Mouse (Mus musculus) mature B cell (primary cell): ENCODE results near the gene Rbm34.

ENCODE experiments used
- in situ Hi-C: fragments of 300-500 bp; cut with MboI; formaldehyde crosslinking; loops from 2 replicates; pipeline ENCODE4 v1.14.3; 2019

Rbm34 gene

GRCm38 (mm10) chr8:126961516-126961915 lies 9.4 kb downstream of the Rbm34 start:
- in situ Hi-C loops = no loop called here

GRCm38 (mm10) chr8:126951900-126952636 lies 18.8 kb downstream of the Rbm34 start:
- in situ Hi-C loops = no loop called here

- in situ Hi-C loops = no loop called here
These were observed 21.3 kb downstream of the Rbm34 start for GRCm38 (mm10) chr8:126949527-126949926.

GRCm38 (mm10) chr8:126946444-126946843 lies 24.4 kb downstream of the Rbm34 start:
- in situ Hi-C loops = no loop called here

DNA sequence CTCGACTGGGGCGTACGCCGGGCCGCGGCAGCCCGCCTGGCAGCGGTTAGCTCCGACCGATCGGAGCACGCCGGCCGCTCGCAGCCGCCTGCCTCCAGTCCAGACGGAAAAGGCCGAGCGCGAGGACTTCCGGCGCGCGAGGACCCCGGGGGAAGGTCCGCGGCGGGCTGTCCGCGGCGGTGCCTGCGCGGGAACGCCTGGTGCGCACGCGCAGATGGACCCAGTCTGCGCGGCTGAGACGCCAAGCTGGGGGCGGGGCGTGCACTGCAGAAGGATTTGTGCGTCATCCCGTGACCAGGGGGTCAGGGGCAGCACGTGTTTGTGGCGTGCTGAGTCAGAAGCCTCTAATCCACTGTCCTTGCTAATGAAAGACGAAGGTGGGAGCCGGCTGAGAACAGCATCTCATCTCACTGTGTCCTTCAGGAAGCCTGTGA lies 25.1 kb downstream of the Rbm34 start, which contains the start of gene Tomm20:
Tomm20 (minus strand) TSS at position 115 of the 434 bp plus-strand sequence.
- in situ Hi-C loops = no loop called here

DNA sequence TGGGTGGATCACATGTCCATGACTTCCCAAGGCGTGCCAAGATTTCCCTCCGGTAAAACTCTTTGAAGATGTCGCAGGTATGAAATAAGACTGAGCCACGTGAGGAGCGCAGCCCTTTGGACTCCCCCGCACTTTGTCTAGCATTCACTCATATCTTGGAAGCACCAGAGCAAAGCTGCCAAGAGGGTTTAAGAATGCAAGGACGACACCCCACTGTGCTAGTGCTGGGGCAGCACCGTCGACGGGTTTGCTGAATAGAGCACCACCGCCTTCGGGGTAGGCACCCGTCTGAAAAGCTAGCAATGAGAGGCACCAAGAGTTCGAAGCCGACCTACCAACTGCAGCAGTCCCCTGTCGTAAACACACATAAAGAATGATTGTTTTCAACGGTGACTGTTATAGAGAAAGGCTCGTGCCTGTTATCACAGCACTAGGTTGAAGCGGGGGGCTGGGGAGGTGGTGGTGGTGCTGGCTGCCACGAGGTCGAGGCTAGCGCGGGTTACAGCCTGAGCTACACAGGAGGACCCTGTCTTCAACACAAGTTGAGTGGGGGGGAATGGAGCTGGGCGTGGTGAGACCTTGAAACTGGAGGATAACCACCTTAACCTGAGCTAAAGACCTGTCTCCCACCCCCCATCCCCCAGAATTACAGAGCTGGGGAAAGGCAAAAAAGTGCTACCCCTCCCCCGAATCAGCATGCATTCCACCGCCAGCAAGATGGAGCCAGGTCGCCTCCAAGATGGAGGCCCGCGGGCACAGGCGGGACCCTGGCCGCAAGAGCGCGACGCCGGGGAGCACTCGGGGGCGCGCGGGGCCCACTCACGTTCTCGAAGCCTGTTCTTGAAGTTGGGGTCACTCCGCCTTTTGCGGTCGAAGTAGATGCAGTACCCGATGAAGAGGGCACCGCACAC lies 25.8 kb downstream of the Rbm34 start:
- in situ Hi-C loops = no loop called here

GRCm38 (mm10) chr8:126943565-126943964 lies 27.3 kb downstream of the Rbm34 start:
- in situ Hi-C loops = no loop called here

- in situ Hi-C loops = no loop called here
These were observed 33.5 kb downstream of the Rbm34 start for GRCm38 (mm10) chr8:126937337-126937736.

DNA sequence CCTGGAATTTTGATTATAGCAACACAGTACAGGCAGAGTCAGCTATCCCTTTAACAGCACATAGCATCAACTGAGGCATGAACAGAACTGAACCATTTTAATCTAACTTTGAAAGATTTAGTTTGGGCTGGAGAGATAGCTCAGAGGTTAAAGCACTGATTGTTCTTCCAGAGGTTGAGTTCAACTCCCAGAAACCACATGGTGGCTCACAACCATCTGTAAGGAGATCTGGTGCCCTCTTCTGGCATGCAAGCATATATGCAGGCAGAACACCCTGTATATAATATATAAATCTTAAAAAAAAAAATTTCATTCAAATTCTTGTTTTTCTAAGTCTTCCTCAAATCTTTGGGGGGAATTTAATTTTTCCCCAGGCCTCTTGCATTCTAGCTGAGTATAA lies 34.9 kb downstream of the Rbm34 start:
- in situ Hi-C loops = no loop called here

GRCm38 (mm10) chr8:126935387-126935786 lies 35.5 kb downstream of the Rbm34 start:
- in situ Hi-C loops = no loop called here

DNA sequence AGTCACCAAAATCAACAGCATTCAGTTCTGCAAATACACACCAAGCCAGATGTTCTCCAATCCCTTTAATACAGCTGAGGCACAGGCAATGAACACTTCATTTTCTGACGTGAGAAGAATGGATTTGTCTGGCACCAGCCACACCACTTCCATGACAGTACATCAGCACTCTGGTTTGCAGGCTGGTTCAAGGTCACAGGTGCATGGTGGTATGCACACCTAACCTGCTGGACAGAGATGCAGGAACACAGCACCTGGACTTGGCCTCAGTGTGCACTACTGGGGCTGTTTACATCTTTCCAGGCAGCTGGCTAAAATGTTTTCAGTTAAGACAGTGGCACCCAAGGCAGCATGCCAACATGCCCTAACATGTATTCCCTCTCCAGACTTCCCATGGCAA lies 38.2 kb downstream of the Rbm34 start:
- in situ Hi-C loops = no loop called here

- in situ Hi-C loops = no loop called here
These were observed 38.6 kb downstream of the Rbm34 start for GRCm38 (mm10) chr8:126932249-126932648.

- in situ Hi-C loops = no loop called here
These were observed 39.2 kb downstream of the Rbm34 start for GRCm38 (mm10) chr8:126931720-126932119.

GRCm38 (mm10) chr8:126929607-126930161 lies 41.2 kb downstream of the Rbm34 start:
- in situ Hi-C loops = loop anchor here (5.0 kb wide), 1 partner anchor 432 kb away; no protein-coding TSS in a partner anchor

DNA sequence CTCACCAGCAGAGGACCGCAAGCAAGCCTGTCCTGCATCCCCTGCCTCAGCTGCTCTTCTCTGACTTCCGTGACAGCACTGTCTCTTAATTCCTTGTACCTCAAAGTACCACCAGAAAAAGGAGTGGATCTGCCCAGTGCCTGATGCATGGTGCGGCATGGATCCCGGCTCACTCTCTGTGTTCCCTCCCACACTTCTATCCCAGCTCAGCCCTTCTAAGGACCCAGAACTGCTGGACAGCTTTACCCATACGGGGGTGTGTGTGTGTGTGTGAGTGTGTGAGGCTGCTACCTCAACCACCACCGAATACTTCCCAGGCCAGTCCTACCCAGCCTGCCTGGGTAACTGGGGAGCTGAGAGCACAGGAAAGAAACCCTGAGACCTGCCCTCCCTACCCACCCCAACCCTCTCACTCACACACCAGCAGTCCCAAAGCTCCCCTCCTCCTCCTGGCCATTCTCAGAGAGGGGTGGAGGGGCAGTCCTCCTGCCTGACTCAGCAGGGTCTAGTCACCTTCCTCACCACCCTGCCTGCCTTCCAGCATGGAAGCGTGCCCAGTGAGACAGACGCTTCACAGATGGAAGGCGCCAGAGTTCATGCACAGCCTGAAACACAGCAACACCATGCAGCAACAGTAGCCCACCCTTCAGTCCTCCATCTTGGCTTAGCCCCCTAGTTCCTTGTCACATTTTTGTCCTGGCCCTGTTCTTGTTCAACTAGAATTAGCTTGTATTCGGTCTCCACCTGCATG lies 41.9 kb downstream of the Rbm34 start:
- in situ Hi-C loops = loop anchor here (5.0 kb wide), 1 partner anchor 432 kb away; no protein-coding TSS in a partner anchor

- in situ Hi-C loops = loop anchor here (5.0 kb wide), 1 partner anchor 431 kb away; no protein-coding TSS in a partner anchor
These were observed 42.8 kb downstream of the Rbm34 start for GRCm38 (mm10) chr8:126928028-126928427.

- in situ Hi-C loops = loop anchor here (5.0 kb wide), 1 partner anchor 430 kb away; no protein-coding TSS in a partner anchor
These were observed 43.8 kb downstream of the Rbm34 start for GRCm38 (mm10) chr8:126927058-126927457.

- in situ Hi-C loops = no loop called here
These were observed 47.9 kb downstream of the Rbm34 start for GRCm38 (mm10) chr8:126922981-126923380.

- in situ Hi-C loops = no loop called here
These were observed 49.4 kb downstream of the Rbm34 start for GRCm38 (mm10) chr8:126921432-126921831.

- in situ Hi-C loops = no loop called here
These were observed 50.0 kb downstream of the Rbm34 start for GRCm38 (mm10) chr8:126920845-126921244.

DNA sequence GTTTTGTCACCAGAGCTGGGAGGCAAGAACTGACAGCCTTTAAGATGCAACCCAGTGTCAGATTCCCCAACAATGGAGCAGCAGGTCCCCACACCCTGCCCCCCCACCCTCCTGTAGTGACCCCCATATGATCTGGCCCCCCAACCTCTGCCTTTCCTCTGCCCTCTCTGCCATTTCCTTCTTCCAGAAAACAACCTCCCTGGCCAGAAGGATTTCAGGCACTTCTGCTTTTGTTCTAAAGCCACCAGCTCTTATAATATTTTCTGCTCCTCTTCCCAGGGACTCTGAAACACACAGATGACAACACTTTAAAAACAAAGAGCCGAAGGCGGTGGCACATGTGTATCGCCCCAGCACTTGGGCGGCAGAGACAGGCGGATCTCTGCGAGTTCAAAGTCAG lies 50.5 kb downstream of the Rbm34 start:
- in situ Hi-C loops = no loop called here
